Mouse (Mus musculus) lung, postnatal 0 days (tissue): ENCODE results near the gene D430041D05Rik. TPM values are rescaled to one million over a fixed set of nuclear protein-coding genes. Genes with fewer than 3 reads are reported as not detected.

Source experiments
- ATAC-seq: fragments of 200-750 bp; cut with Nextera tagmentation; 2 replicates; pipeline ENCODE4 v1.8.0; 2017; ENCODE audit warnings: moderate library complexity
- DNase-seq: peaks from one replicate; pipeline ENCODE4 v3.0.0-alpha.2; 2016; ENCODE audit warnings: low spot score
- H3K27ac ChIP-seq: fragments of 300-500 bp; sonication (generic); 2 replicates; pipeline ENCODE4 v1.5.1; 2014; ENCODE audit warnings: antibody characterized with exemption, mild to moderate bottlenecking, low read length, mixed read lengths
- H3K27me3 ChIP-seq: fragments of 300-500 bp; sonication (generic); replicated peaks from 2 replicates; pipeline ENCODE4 v1.6.1; 2014; ENCODE audit warnings: low read length, mixed read lengths; ENCODE audit not compliant: insufficient read depth
- H3K36me3 ChIP-seq: fragments of 300-500 bp; sonication (generic); 2 replicates; pipeline ENCODE4 v1.6.1; 2014; ENCODE audit warnings: low read length, mixed read lengths; ENCODE audit not compliant: insufficient read depth
- H3K4me1 ChIP-seq: fragments of 300-500 bp; sonication (generic); 2 replicates; pipeline ENCODE4 v1.6.1; 2014; ENCODE audit warnings: antibody characterized with exemption, low read depth, low read length, mixed read lengths; ENCODE audit not compliant: insufficient read depth
- H3K4me2 ChIP-seq: fragments of 300-500 bp; sonication (generic); replicated peaks from 2 replicates; pipeline ENCODE4 v1.6.1; 2014; ENCODE audit warnings: low read depth, mild to moderate bottlenecking, low read length, moderate library complexity, mixed read lengths
- H3K4me3 ChIP-seq: fragments of 300-500 bp; sonication (generic); 2 replicates; pipeline ENCODE4 v1.5.1; 2014; ENCODE audit warnings: low read depth, low read length
- H3K9ac ChIP-seq: fragments of 300-500 bp; sonication (generic); replicated peaks from 2 replicates; pipeline ENCODE4 v1.6.1; 2014; ENCODE audit warnings: low read depth, mild to moderate bottlenecking
- H3K9me3 ChIP-seq: fragments of 300-500 bp; sonication (generic); 2 replicates; pipeline ENCODE4 v1.6.1; 2016; ENCODE audit warnings: low read length, mixed read lengths
- CTCF ChIP-seq: IDR thresholded peaks from 2 replicates; pipeline ENCODE4 v1.5.1; 2016; ENCODE audit warnings: antibody characterized with exemption, mild to moderate bottlenecking
- EP300 ChIP-seq: IDR thresholded peaks from 2 replicates; pipeline ENCODE4 v1.6.1; 2016; ENCODE audit warnings: antibody characterized with exemption, mild to moderate bottlenecking, control low read depth
- WGBS: fragments of 180-500 bp; shearing (Covaris S2); extraction: QIAGEN DNeasy Blood & Tissue Kit; methylation state at CpG from one replicate; pipeline ENCODE4 v1.1.7; 2014; 5-methylcytosine and 5-hydroxymethylcytosine counted together
- polyA plus RNA-seq: library from polyadenylated mRNA; unstranded; fragments of >200 nt; fragmentation: Nextera tagmentation; extraction: Ambion mirVana; gene quantifications from 2 replicates; pipeline ENCODE4 v1.2.1, GENCODE M21; 2015

D430041D05Rik gene
- polyA plus RNA-seq, 1 experiment from 2014 or later, result 0.69 TPM

DNA sequence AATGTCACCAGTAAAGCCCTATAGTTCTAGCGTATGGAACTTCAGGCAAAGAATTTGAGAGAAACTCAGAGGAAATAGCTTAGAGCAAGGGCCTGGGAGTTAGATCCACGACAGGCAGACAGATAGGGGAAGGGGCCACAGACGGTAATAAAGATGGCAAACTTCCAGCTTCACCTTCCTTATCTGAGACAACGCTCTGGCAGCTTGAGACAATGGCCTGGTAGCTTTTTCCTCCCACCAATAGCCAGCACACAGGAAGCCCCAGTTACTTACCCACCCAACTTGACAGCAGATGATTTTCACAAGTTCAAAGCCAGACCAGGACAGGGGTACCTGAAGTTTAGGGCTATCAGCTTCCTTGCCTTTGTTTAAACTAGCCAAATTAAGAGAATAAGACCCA lies 226.5 kb downstream of the D430041D05Rik start:
- DNase-seq (no peak), ATAC-seq (no peak)
- WGBS, result 23% methylated on average over 4 of the region's 4 CpGs
- Histone ChIP-seq H3K36me3 (no peaks in the 10 kb centered on the region), H3K4me3 (no peak overlapping the region), H3K9me3 (no peaks in the 10 kb centered on the region), H3K4me2 (no peak overlapping the region), H3K27me3 (no peaks in the 10 kb centered on the region), H3K9ac (no peak overlapping the region), H3K4me1 (no peaks in the 10 kb centered on the region), H3K27ac (no peak overlapping the region)
- TF ChIP-seq CTCF, result no peak
- TF ChIP-seq EP300, result no peak

- Histone ChIP-seq H3K4me2 (no peak overlapping the region), H3K36me3 (no peaks in the 10 kb centered on the region), H3K4me1 (no peaks in the 10 kb centered on the region), H3K27me3 (no peaks in the 10 kb centered on the region), H3K9me3 (no peaks in the 10 kb centered on the region), H3K27ac (no peak overlapping the region), H3K4me3 (no peak overlapping the region), H3K9ac (no peak overlapping the region)
- ATAC-seq (no peak), DNase-seq (no peak)
- TF ChIP-seq EP300 (no peak), CTCF (no peak)
- 60% methylated on average over 5 of the region's 5 CpGs for WGBS
Observed at GRCm38 (mm10) chr2:104183246-104183845, 227.5 kb downstream of the D430041D05Rik start.

DNA sequence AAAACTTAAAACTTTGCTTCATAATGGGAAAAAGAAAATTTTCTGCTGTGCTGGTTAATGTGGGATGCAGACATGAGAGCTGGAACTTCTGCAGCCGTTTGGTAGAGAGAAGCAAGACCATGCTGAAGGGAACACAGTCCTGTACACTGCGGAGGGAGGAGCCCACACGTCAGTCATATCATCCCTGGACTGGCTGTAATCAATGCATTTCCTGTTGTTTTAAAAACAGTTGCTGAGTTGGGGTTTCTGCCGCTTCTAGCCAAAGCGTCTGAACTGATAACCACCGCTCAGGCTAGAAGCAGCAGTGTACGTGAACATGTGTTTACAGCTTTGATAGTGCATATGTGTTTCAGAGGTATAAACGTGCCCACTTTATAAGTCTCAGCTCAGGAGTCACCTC lies 231.2 kb downstream of the D430041D05Rik start:
- no peaks in the 10 kb centered on the region for H3K9me3 ChIP-seq
- no peak overlapping the region for H3K27ac ChIP-seq
- no peaks in the 10 kb centered on the region for H3K36me3 ChIP-seq
- H3K27me3 ChIP-seq, result no peaks in the 10 kb centered on the region
- WGBS, result 68% methylated on average over 8 of the region's 8 CpGs
- no peak overlapping the region for H3K4me3 ChIP-seq
- no peak for TF ChIP-seq CTCF
- TF ChIP-seq EP300, result no peak
- H3K9ac ChIP-seq, result no peak overlapping the region
- no peak overlapping the region for H3K4me2 ChIP-seq
- H3K4me1 ChIP-seq, result no peaks in the 10 kb centered on the region
- DNase-seq (no peak), ATAC-seq (no peak)

DNA sequence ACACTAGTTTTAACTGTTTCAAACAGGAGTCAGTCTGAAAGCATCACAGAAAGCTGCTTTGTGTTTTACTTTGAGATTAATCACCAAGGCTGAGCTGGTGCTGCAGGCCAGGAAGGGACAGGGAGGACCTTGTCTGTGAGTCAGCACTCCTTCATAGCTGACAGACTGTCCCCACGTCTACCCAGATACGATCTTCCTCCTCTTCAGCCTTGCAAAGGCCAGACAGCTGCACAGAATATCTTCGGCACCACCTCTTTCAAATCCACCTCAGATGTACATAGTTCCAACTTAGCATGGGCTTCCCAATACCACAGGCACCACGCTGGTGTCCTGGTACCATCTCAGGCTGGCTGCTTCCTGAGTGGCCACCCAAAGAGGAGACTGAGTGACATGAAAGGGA lies 232.6 kb downstream of the D430041D05Rik start:
- Histone ChIP-seq H3K4me3 (no peak overlapping the region), H3K27ac (no peak overlapping the region), H3K9me3 (no peaks in the 10 kb centered on the region), H3K9ac (no peak overlapping the region), H3K4me2 (no peak overlapping the region), H3K36me3 (no peaks in the 10 kb centered on the region), H3K4me1 (no peaks in the 10 kb centered on the region), H3K27me3 (no peaks in the 10 kb centered on the region)
- no peak for TF ChIP-seq EP300
- TF ChIP-seq CTCF, result no peak
- ATAC-seq (no peak), DNase-seq (no peak)
- 77% methylated on average over 4 of the region's 4 CpGs for WGBS

GRCm38 (mm10) chr2:104176979-104177704 lies 233.7 kb downstream of the D430041D05Rik start:
- Histone ChIP-seq H3K27me3 (no peaks in the 10 kb centered on the region), H3K27ac (no peak overlapping the region), H3K9ac (no peak overlapping the region), H3K4me1 (no peaks in the 10 kb centered on the region), H3K4me2 (no peak overlapping the region), H3K4me3 (no peak overlapping the region), H3K9me3 (no peaks in the 10 kb centered on the region), H3K36me3 (no peaks in the 10 kb centered on the region)
- peak; percentile 13 for DNase-seq
- peak; percentile 48 for ATAC-seq
- no peak for TF ChIP-seq EP300
- TF ChIP-seq CTCF, result no peak
- 45% methylated on average over 13 of the region's 13 CpGs for WGBS

DNA sequence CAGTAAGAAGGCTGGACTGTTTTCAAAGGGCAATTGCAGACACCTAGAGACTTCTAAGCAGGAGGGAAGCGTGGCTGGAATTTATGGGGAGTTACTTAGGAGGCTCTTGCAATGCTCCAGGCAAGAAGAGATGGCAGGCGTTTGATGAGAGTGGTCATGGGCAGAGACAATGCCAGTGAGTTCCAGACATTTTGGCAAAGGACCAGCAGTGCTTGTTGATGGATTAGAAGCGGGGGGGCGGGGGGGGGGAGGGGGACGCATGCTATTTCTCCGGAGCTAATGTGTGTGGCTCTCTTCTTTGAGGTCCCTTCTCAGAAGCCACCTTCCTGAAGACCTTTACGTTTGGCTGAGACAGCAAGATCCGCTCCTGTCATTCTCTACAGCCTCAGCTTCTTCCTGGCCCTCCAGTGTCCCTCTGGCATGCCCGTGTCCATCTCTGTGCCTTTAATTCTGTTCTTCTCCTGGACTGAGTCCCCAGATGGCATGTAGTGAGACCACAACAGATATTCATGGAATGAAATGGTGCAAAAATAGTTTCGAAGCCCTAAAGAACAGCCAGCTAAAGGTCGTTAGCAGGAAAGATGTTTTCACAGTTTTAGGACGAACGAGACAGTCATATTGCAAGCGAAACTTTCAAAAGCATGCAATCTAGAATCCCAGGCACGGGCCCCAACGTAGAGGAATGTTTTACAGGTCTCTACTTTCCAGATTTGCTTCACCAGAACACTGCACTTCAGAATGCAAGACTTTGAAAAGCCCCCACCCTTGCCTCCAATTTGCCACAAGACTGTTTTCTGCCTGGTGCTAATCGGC lies 234.4 kb downstream of the D430041D05Rik start:
- DNase-seq, result no peak
- Histone ChIP-seq H3K4me2 (no peak overlapping the region), H3K9ac (no peak overlapping the region)

More for the DNA sequence above, 234.4 kb downstream of the D430041D05Rik start:
- H3K4me1 ChIP-seq, result no peaks in the 10 kb centered on the region
- no peak overlapping the region for H3K27ac ChIP-seq
- H3K4me3 ChIP-seq, result no peak overlapping the region
- 51% methylated on average over 17 of the region's 17 CpGs for WGBS
- no peaks in the 10 kb centered on the region for H3K36me3 ChIP-seq
- no peaks in the 10 kb centered on the region for H3K9me3 ChIP-seq
- no peak for TF ChIP-seq EP300
- TF ChIP-seq CTCF, result no peak
- ATAC-seq, result no peak
- H3K27me3 ChIP-seq, result no peaks in the 10 kb centered on the region
